Mouse (Mus musculus) embryo, embryonic 11.5 days (tissue): ENCODE data around the gene Slc9a3r1.

ENCODE experiments used
- DNase-seq: peaks from one replicate; pipeline ENCODE4 v3.0.0-alpha.2; 2012; ENCODE audit warnings: low read depth, low spot score

Gene Slc9a3r1

GRCm38 (mm10) chr11:115188539-115189231 lies 25.5 kb downstream of the Slc9a3r1 start:
- DNase-seq = no peak

GRCm38 (mm10) chr11:115189304-115189703 lies 26.2 kb downstream of the Slc9a3r1 start:
- no peak for DNase-seq

GRCm38 (mm10) chr11:115192180-115192579 lies 29.0 kb downstream of the Slc9a3r1 start:
- DNase-seq = no peak

GRCm38 (mm10) chr11:115194693-115195092 lies 31.6 kb downstream of the Slc9a3r1 start:
- DNase-seq = no peak

GRCm38 (mm10) chr11:115195933-115196332 lies 32.8 kb downstream of the Slc9a3r1 start:
- DNase-seq = no peak

- DNase-seq = no peak
Observed at GRCm38 (mm10) chr11:115197558-115197957, 34.4 kb downstream of the Slc9a3r1 start.

GRCm38 (mm10) chr11:115198932-115199384 lies 35.8 kb downstream of the Slc9a3r1 start:
- no peak for DNase-seq

- DNase-seq = no peak
Observed at GRCm38 (mm10) chr11:115200520-115200919, 37.4 kb downstream of the Slc9a3r1 start.

GRCm38 (mm10) chr11:115202316-115202715 lies 39.2 kb downstream of the Slc9a3r1 start:
- peak; percentile 63 for DNase-seq

GRCm38 (mm10) chr11:115202756-115203155 lies 39.6 kb downstream of the Slc9a3r1 start:
- no peak for DNase-seq

GRCm38 (mm10) chr11:115208126-115208525 lies 45.0 kb downstream of the Slc9a3r1 start:
- DNase-seq = no peak

- no peak for DNase-seq
Observed at GRCm38 (mm10) chr11:115208776-115209732, 45.9 kb downstream of the Slc9a3r1 start.

GRCm38 (mm10) chr11:115209958-115210357 lies 46.8 kb downstream of the Slc9a3r1 start:
- DNase-seq = no peak

GRCm38 (mm10) chr11:115212116-115212515 lies 49.0 kb downstream of the Slc9a3r1 start:
- DNase-seq = no peak

GRCm38 (mm10) chr11:115215123-115215522 lies 52.0 kb downstream of the Slc9a3r1 start:
- no peak for DNase-seq

- no peak for DNase-seq
Observed at GRCm38 (mm10) chr11:115217439-115218410, 54.6 kb downstream of the Slc9a3r1 start.

- no peak for DNase-seq
Observed at GRCm38 (mm10) chr11:115219263-115219662, 56.1 kb downstream of the Slc9a3r1 start.

GRCm38 (mm10) chr11:115219685-115220084 lies 56.5 kb downstream of the Slc9a3r1 start:
- DNase-seq = no peak

- DNase-seq = no peak
Observed at GRCm38 (mm10) chr11:115222077-115222476, 58.9 kb downstream of the Slc9a3r1 start.

GRCm38 (mm10) chr11:115222570-115222969 lies 59.4 kb downstream of the Slc9a3r1 start:
- DNase-seq = no peak

GRCm38 (mm10) chr11:115223451-115223850 lies 60.3 kb downstream of the Slc9a3r1 start:
- no peak for DNase-seq
